Mouse (Mus musculus): ENCODE results near the gene Mllt10. TPM values are rescaled to one million over a fixed set of nuclear protein-coding genes. Genes with fewer than 3 reads are reported as not detected.

Gene Mllt10
- polyA plus RNA-seq, 1 experiment, result 40.7 TPM

GRCm38 (mm10) chr2:18180323-18180722, 125.3 kb downstream of the Mllt10 start:
- peak in 1 of 2 experiments; percentile 27 for DNase-seq (ENCODE audit: extremely low spot score in 1 of 2, low spot score in 1 of 2)

DNA sequence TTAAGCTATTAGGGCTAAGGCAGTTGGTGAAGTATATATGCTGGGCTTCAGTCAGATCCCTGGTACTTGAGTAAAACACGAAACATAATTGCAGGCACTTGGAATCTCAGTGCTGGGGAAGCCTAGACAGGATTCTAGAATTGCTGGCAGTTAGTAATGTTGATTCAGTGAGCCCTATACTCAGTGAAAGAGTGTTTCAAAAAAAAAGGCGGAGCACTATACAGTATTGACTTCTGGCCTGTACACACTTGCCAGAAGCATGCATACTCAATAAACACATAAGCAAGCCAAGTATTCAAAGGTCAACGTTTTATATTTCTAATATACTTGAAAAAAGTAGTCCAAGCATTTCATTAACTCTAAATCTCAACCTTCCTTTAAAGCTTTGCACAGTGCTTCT, 126.6 kb downstream of the Mllt10 start:
- DNase-seq (ENCODE audit: extremely low spot score in 1 of 2, low spot score in 1 of 2), result no peak

- DNase-seq (ENCODE audit: extremely low spot score in 1 of 2, low spot score in 1 of 2), result no peak
Measured at GRCm38 (mm10) chr2:18183079-18183478, 128.0 kb downstream of the Mllt10 start.

DNA sequence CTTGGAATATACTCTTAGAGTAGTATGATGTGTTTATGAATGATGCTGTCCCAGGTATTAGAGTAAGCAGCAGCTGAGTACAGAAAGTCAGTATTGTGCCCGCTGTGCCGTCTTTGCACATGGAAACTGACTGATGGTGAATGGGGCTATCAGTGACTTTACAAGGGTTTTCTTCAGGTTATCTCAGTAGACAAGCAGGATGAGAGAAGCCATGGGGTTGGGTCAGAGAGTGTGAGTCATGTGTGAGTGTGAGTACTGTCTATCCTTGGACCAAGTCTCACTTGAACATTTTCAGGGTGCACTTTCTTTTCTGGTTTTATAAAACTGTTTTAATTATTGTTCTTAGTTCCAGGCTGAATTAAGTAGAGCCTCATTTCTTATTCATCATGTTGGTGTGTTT, 133.3 kb downstream of the Mllt10 start:
- DNase-seq (ENCODE audit: extremely low spot score in 1 of 2, low spot score in 1 of 2), result no peak

- no peak for DNase-seq (ENCODE audit: extremely low spot score in 1 of 2, low spot score in 1 of 2)
Measured at GRCm38 (mm10) chr2:18195285-18195684, 140.2 kb downstream of the Mllt10 start.

GRCm38 (mm10) chr2:18195691-18196396, 140.8 kb downstream of the Mllt10 start:
- DNase-seq (ENCODE audit: extremely low spot score in 1 of 2, low spot score in 1 of 2), result no peak

DNA sequence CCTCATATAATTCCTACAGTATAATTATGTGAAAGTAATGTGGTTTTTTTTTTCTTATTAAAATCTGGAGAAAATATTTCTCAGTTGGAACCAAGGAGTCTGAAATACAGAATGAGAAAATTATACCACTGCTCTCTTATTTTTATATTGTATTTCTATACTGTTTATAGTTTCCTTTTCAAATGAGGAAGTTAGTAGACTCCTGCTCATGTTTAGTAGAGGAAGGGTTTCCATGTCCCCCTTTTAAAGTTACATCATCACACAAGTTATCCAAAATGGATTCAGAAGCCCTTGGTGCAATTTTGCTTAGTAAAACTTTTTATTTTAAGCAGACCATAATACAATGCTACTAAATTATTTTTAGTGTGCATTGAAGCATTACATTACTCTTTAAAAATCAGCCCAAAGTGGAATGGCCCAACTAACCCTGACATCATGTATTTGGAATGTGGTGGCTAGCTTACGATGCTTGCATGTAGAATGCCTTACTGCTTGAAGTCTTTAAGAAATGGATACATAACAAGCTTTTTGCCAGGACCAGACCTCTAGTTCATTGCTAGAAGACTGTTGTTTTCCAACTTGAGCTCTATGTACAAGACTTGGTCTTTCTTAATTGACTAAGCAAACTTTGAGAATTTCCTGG, 146.9 kb downstream of the Mllt10 start:
- DNase-seq (ENCODE audit: extremely low spot score in 1 of 2, low spot score in 1 of 2), result no peak

GRCm38 (mm10) chr2:18202923-18203322, 147.9 kb downstream of the Mllt10 start:
- no peak for DNase-seq (ENCODE audit: extremely low spot score in 1 of 2, low spot score in 1 of 2)

- peak in 1 of 2 experiments; percentile 53 for DNase-seq (ENCODE audit: extremely low spot score in 1 of 2, low spot score in 1 of 2)
Measured at GRCm38 (mm10) chr2:18205118-18205517, 150.1 kb downstream of the Mllt10 start.

- peak in 1 of 2 experiments; percentile 65 for DNase-seq (ENCODE audit: extremely low spot score in 1 of 2, low spot score in 1 of 2)
Measured at GRCm38 (mm10) chr2:18206811-18207210, 151.8 kb downstream of the Mllt10 start.

- peak; percentile 74 to 77 for DNase-seq (ENCODE audit: extremely low spot score in 1 of 2, low spot score in 1 of 2)
Measured at GRCm38 (mm10) chr2:18208578-18208977, 153.5 kb downstream of the Mllt10 start.

DNA sequence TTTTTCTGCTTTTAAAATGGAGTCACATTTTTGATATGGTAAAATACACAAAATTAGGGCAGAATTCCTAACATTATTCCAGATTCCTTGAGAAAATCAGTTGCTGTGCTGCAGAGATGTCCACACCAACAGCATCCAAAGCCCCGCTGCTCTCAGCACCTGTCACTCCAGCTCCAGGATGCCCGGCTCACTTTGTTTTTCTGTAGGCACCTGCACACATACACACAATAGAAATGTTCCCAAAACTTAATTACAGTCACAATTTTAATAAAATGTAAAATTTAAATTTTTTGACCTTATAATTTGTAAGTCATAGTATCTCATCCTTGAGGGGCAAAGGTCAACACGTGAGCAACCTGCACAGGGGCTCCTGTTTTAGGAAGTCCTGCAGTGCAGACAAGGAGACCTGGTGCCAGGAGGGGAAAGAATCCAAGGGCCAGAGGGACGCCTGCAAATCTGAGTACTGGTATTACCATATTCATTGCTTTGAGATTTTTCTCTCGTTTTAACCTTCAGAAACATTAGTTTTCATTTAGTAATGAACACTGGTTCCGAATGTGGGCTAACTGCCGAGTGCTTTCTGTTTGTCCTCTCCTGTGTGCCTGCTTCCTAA, 154.3 kb downstream of the Mllt10 start:
- DNase-seq (ENCODE audit: extremely low spot score in 1 of 2, low spot score in 1 of 2), result no peak

- DNase-seq (ENCODE audit: extremely low spot score in 1 of 2, low spot score in 1 of 2), result no peak
Measured at GRCm38 (mm10) chr2:18209948-18210347, 154.9 kb downstream of the Mllt10 start.

DNA sequence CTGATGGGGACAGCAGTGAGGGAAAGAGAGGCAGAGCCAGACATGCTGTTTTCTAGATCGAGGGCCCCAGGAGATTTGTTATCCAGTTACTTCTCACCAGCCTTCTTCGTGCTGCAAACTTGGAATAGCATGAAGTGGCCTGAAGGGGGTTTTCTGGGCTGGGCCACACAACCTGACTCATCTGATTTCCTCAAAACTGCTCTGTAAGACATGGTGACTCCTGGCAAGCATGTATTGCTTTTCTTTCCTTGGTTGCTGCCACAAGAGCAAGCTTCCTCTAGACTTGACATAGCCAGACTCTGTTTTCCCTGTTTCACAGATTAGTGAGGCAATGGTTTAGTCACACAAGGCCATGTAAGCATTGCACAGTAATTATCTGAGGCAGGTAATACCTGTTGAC, 159.0 kb downstream of the Mllt10 start:
- no peak for DNase-seq (ENCODE audit: extremely low spot score in 1 of 2, low spot score in 1 of 2)

DNA sequence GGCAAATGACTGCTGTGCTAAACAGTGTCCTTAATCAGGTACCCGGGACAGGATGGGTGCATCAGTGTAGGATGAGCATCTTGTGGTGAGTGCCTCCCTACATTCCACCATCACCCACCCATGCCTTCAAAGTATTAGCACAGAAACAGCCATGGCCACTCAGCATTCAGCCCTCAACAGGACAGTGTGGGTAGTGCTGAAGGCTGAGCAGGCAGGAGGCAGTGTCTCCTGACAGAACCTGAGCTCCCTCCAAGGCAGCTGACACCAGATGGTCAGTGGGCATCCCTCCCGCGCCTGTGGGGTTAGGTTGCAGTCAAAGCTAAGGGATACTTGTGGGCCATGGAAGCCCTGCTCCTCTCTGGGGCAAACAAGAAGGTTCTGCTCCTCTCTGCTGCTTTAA, 162.8 kb downstream of the Mllt10 start:
- peak in 1 of 2 experiments; percentile 44 for DNase-seq (ENCODE audit: extremely low spot score in 1 of 2, low spot score in 1 of 2)

- no peak for DNase-seq (ENCODE audit: extremely low spot score in 1 of 2, low spot score in 1 of 2)
Measured at GRCm38 (mm10) chr2:18218500-18218899, 163.5 kb downstream of the Mllt10 start.

- no peak for DNase-seq (ENCODE audit: extremely low spot score in 1 of 2, low spot score in 1 of 2)
Measured at GRCm38 (mm10) chr2:18219136-18219535, 164.1 kb downstream of the Mllt10 start.

GRCm38 (mm10) chr2:18219569-18219968, 164.5 kb downstream of the Mllt10 start:
- DNase-seq (ENCODE audit: extremely low spot score in 1 of 2, low spot score in 1 of 2), result no peak

DNA sequence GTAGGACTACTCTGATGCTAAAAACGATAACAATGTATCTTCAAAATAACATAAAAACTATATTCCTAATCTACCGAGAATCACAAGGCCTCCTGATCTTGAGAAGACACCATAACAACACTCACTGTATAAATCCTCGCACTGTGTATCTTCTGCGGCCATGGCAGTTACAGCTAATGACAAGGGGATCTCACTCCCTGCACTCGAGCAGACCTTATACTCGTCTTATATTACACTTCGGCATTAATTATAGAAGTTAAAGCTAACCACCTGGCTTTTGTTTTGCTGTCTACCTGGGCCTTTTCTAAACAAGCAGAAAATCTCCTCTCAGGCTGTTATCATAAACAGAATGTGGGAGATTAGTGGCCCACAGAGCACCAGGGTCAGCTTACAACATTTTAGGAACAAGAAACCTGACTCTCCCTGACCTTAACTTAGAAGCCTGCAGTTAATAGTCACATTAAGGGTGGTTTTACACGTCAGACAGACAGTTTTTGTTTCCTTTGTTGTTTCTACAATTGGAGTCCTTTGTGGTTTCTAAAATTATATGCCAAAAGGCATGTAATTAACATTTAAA, 173.5 kb downstream of the Mllt10 start:
- no peak for DNase-seq (ENCODE audit: extremely low spot score in 1 of 2, low spot score in 1 of 2)

- DNase-seq (ENCODE audit: extremely low spot score in 1 of 2, low spot score in 1 of 2), result no peak
Measured at GRCm38 (mm10) chr2:18229279-18229678, 174.2 kb downstream of the Mllt10 start.

GRCm38 (mm10) chr2:18231143-18231542, 176.1 kb downstream of the Mllt10 start:
- DNase-seq (ENCODE audit: extremely low spot score in 1 of 2, low spot score in 1 of 2), result no peak

Data from frontal cortex, adult 2 months (tissue).